Mouse (Mus musculus): Measurements from ENCODE around the gene Hspa2. TPM values are rescaled to one million over a fixed set of nuclear protein-coding genes. Genes with fewer than 3 reads are reported as not detected.

Gene Hspa2
- polyA plus RNA-seq (2021; fragmentation: Nextera tagmentation): 51.7 and 63.2 TPM in 2 replicates
- long read RNA-seq, experiment 1, transcript Hspa2-201 (2 exons, 2,524 nt): minor isoform, 20 of 392 reads
- long read RNA-seq, experiment 1, transcript Hspa2-202 (1 exons, 2,526 nt): major isoform, 371 of 392 reads
- long read RNA-seq, experiment 1, partial matches to known transcripts: 0 of 392 reads
- long read RNA-seq, experiment 1, other reads (novel, unspliced or antisense): 1 of 392 reads
- long read RNA-seq, experiment 2, transcript Hspa2-202 (1 exons, 2,526 nt): major isoform, 102 of 106 reads
- long read RNA-seq, experiment 2, partial matches to known transcripts: 0 of 106 reads
- long read RNA-seq, experiment 2, other reads (novel, unspliced or antisense): 1 of 106 reads

GRCm38 (mm10) chr12:76403886-76404537 lies at the start of gene Hspa2:
TSS of gene Hspa2 (plus strand) at chr12:76404176.

GRCm38 (mm10) chr12:76369206-76369977 lies 34.6 kb upstream of the Hspa2 start, which contains the start of gene Zbtb25:
TSS of gene Zbtb25 (minus strand) at chr12:76369602.

GRCm38 (mm10) chr12:76369978-76370830 lies 33.8 kb upstream of the Hspa2 start, which contains the start of gene Zbtb1:
TSS of gene Zbtb1 (plus strand) at chr12:76370266.

GRCm38 (mm10) chr12:76417433-76417854 lies 13.5 kb downstream of the Hspa2 start, which contains the start of gene Ppp1r36:
TSS of gene Ppp1r36 (plus strand) at chr12:76417538.

Other genes starting within 250 kb of the Hspa2 start
- 0.10 and 0.18 TPM in 2 replicates for gene Esr2, start 226.9 kb upstream of the Hspa2 start, polyA plus RNA-seq (2021; fragmentation: Nextera tagmentation)
- gene Tex21, start 157.4 kb upstream of the Hspa2 start, polyA plus RNA-seq (2021; fragmentation: Nextera tagmentation): not detected in 2 replicates
- 20.3 and 25.4 TPM in 2 replicates for gene Mthfd1, start 148.9 kb upstream of the Hspa2 start, polyA plus RNA-seq (2021; fragmentation: Nextera tagmentation)
- 20.6 and 26.3 TPM in 2 replicates for gene Akap5, start 79.3 kb upstream of the Hspa2 start, polyA plus RNA-seq (2021; fragmentation: Nextera tagmentation)
- gene Zbtb25, start 34.6 kb upstream of the Hspa2 start, polyA plus RNA-seq (2021; fragmentation: Nextera tagmentation): 12.2 and 14.6 TPM in 2 replicates
- 1.7 and 1.8 TPM in 2 replicates for gene Zbtb1, start 33.9 kb upstream of the Hspa2 start, polyA plus RNA-seq (2021; fragmentation: Nextera tagmentation)
- gene Ppp1r36, start 13.4 kb downstream of the Hspa2 start, polyA plus RNA-seq (2021; fragmentation: Nextera tagmentation): 1.4 and 2.8 TPM in 2 replicates
- gene Plekhg3, start 126.7 kb downstream of the Hspa2 start, polyA plus RNA-seq (2021; fragmentation: Nextera tagmentation): 2.5 and 3.4 TPM in 2 replicates

All from left cerebral cortex, adult 6 months (tissue).